Mouse (Mus musculus) brain, embryonic 14.5 days (tissue): Measurements from ENCODE around the gene Cyth1.
A peak's percentile ranks its signal among the peaks of the same experiment; 100 is the strongest.

Experiments used
- CTCF ChIP-seq: fragments of 200-500 bp; IDR thresholded peaks from 2 replicates; pipeline ENCODE4 v1.5.1; 2012; ENCODE audit warnings: inconsistent platforms, mild to moderate bottlenecking, moderate library complexity, borderline replicate concordance; ENCODE audit not compliant: insufficient read depth, insufficient read length; ENCODE audit errors: extremely low read depth
- POLR2A ChIP-seq: fragments of 200-500 bp; IDR thresholded peaks from 2 replicates; pipeline ENCODE4 v1.6.1; 2012; ENCODE audit warnings: mild to moderate bottlenecking, inconsistent platforms, borderline replicate concordance; ENCODE audit not compliant: poor library complexity, insufficient read depth, insufficient read length, severe bottlenecking; ENCODE audit errors: extremely low read depth

DNA sequence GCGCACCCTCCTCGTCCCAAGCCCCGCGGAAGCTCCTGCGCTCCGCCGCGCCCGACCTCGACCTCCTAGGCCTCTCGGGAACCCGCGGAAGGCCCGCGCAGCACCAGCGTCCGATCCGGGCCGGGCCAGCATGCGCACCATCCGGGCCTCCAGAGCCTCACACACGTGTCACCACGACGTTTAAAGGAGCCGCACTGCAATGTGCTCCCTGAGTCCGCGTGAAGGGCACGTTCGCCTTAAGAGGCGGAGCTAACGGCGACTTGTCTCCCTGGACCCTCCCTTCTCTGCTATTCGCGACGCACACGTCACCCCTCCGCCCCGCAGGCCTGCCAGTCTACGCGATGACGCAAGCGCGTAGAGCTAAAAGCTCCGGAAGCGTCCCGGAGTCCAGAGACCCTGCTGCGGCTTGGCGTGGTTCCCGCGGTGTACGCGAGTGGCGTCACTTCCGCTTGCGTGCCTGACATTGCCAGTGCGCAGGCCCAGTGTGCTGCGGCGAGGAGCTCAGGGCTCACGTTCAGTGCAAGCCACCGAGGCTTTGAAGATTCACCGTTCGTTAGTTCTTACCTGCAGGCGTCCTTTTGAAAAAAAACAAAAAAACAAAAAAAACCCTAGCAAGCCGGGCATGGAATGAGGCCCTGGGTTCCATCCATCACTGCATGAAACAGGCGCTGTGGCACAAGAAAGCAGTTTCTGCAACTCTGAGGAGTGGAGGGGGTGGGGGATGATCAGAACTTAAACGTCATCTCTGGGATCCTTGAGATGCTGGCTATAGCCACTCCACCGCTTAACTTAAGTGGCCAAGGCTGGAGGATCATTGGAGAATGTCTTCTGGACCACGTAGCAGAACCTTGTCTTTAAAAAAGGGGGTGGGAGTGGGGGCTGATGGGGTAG lies 41.9 kb upstream of the Cyth1 start, which contains the start of gene Usp36:
- peak; percentile 82; the same call in 1 of the 2 replicates for TF ChIP-seq POLR2A
- TF ChIP-seq CTCF, result no peak
